Mouse (Mus musculus): ENCODE measurements around the gene Tbc1d24. TPM values are rescaled to one million over a fixed set of nuclear protein-coding genes. Genes with fewer than 3 reads are reported as not detected.
A peak's percentile ranks its signal among the peaks of the same experiment; 100 is the strongest.

The Tbc1d24 gene
- total and polyA plus RNA-seq, 2 experiments from 2014 or later, result 22.8 to 145 TPM

DNA sequence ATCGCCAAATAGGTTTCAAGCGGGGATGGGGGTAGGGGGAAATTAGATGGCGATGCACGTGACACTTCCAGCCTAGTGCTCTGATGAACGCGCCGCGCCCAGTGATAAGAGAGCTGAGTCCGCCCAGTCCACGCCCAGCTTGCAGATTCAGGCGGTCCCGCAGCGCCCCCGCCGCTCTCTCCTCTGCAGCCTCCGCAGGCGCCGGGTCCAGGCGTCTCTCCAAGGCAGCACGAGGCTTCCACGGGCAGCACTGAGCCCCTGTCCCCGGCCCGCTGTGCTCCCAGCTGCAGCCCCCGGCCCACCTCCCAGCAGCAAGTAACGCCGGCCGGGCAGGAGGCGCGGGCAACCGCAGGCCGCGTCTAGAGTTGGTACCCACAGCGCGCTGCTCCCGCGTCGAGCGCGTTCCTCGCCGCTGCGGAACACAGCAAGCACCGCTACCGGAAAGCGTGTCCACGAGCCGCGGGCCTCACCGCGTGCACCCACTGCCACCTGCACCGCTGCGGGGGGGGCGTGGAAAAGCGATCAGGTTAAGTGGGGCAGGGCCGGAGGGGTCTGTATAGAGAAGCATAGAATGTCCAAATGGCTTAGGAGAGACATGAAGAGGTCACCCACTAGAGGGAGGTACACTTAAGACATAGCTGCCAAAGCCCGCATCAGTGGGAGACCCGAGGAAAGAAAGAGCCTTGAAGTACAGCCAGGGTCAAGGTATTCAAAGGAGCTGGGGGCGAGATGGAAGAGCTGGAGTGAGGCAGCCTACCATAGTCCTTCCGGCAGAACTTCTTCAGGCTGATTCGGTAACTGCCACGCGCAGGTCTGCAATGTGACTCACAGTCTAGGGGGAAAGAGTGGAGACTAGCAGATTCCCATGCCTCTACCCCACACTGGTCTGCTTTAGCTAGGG is 1.3 kb upstream of the Tbc1d24 start:
- Histone ChIP-seq H3K36me3 (ENCODE audit: insufficient read depth, low read length) (no peaks in the 10 kb centered on the region), H3K27ac (peak overlapping the region; percentile 79), H3K9me3 (ENCODE audit: low read length) (no peaks in the 10 kb centered on the region), H3K9ac (replicated peaks; ENCODE audit: low read length) (peak overlapping the region; percentile 79), H3K4me1 (ENCODE audit: insufficient read depth, low read length) (peaks cover 76% of the 10 kb centered on the region), H3K27me3 (ENCODE audit: insufficient read depth, low read length) (no peaks in the 10 kb centered on the region), H3K4me2 (ENCODE audit: low read depth, low read length) (peak overlapping the region; percentile 93), H3K4me3 (ENCODE audit: low read length) (peak overlapping the region; percentile 72)
- WGBS, result 5% methylated on average over 59 of the region's 62 CpGs
- peak; percentile 75 for DNase-seq (ENCODE audit: low spot score)
- TF ChIP-seq CTCF (IDR thresholded peaks at IDR 0.05; ENCODE audit: low read depth), result peak; percentile 44; the same call in 1 of the 2 replicates
- peak; percentile 6; the same call in 1 of the 2 replicates for ATAC-seq

DNA sequence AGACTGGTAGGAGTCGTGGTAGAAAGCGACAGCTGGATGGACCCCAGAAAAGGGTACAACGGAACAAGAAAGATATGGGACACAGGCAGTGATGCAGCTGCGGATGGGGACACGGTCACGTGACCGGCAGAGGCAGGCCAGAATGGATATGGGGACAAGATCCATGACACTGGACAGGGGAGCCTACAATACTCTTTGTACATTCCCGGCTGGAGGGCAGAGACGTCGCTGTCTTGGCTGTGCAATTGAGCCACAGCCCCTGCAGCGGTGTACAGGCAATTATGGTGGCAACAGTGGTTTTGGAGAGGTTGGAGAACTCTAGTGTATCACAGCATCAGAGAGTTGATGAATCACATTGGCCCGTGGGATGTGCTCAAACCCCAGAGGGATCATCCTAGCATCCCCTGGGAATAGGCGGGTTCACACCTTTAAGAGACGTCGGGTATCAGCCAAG is 573 bp upstream of the Tbc1d24 start:
- Histone ChIP-seq H3K36me3 (ENCODE audit: insufficient read depth, low read length) (no peaks in the 10 kb centered on the region), H3K4me3 (ENCODE audit: low read length) (peak overlapping the region; percentile 72), H3K27ac (peak overlapping the region; percentile 79), H3K4me1 (ENCODE audit: insufficient read depth, low read length) (peaks cover 69% of the 10 kb centered on the region), H3K4me2 (ENCODE audit: low read depth, low read length) (peak overlapping the region; percentile 93), H3K27me3 (ENCODE audit: insufficient read depth, low read length) (no peaks in the 10 kb centered on the region), H3K9me3 (ENCODE audit: low read length) (no peaks in the 10 kb centered on the region), H3K9ac (replicated peaks; ENCODE audit: low read length) (peak overlapping the region; percentile 79)
- WGBS, result 5% methylated on average over 15 of the region's 15 CpGs
- DNase-seq (ENCODE audit: low spot score), result peak; percentile 54
- no peak for TF ChIP-seq CTCF (IDR thresholded peaks at IDR 0.05; ENCODE audit: low read depth)
- no peak for ATAC-seq

DNA sequence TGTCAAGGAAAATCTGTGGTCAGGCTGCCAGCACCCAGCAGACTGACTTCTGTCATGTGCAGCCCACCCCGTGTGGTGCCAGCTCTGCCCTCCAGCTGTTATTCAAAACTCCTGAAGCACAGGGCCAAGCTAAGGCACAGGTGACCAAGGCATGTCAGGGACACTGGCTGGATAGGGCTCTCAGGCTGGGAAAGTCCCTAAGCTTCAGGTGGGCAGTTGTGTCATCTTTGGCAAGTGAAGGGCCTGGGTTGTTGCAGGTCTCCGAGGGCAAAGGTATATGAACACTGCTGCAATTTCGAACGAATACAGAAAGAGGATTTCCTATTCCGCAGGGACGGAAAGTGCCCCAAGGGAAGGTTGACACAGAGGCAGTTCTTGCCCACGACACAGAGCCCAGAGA is 516 bp downstream of the Tbc1d24 start:
- Histone ChIP-seq H3K27me3 (ENCODE audit: insufficient read depth, low read length) (no peaks in the 10 kb centered on the region), H3K4me2 (ENCODE audit: low read depth, low read length) (peak overlapping the region; percentile 93), H3K4me1 (ENCODE audit: insufficient read depth, low read length) (peaks cover 61% of the 10 kb centered on the region), H3K27ac (peak overlapping the region; percentile 79; the same call in 1 of the 2 replicates), H3K9ac (replicated peaks; ENCODE audit: low read length) (peak overlapping the region; percentile 79), H3K36me3 (ENCODE audit: insufficient read depth, low read length) (no peaks in the 10 kb centered on the region), H3K9me3 (ENCODE audit: low read length) (no peaks in the 10 kb centered on the region), H3K4me3 (ENCODE audit: low read length) (peak overlapping the region; percentile 72)
- WGBS, result 4% methylated on average over 7 of the region's 7 CpGs
- ATAC-seq, result no peak
- no peak for DNase-seq (ENCODE audit: low spot score)
- TF ChIP-seq CTCF (IDR thresholded peaks at IDR 0.05; ENCODE audit: low read depth), result no peak

DNA sequence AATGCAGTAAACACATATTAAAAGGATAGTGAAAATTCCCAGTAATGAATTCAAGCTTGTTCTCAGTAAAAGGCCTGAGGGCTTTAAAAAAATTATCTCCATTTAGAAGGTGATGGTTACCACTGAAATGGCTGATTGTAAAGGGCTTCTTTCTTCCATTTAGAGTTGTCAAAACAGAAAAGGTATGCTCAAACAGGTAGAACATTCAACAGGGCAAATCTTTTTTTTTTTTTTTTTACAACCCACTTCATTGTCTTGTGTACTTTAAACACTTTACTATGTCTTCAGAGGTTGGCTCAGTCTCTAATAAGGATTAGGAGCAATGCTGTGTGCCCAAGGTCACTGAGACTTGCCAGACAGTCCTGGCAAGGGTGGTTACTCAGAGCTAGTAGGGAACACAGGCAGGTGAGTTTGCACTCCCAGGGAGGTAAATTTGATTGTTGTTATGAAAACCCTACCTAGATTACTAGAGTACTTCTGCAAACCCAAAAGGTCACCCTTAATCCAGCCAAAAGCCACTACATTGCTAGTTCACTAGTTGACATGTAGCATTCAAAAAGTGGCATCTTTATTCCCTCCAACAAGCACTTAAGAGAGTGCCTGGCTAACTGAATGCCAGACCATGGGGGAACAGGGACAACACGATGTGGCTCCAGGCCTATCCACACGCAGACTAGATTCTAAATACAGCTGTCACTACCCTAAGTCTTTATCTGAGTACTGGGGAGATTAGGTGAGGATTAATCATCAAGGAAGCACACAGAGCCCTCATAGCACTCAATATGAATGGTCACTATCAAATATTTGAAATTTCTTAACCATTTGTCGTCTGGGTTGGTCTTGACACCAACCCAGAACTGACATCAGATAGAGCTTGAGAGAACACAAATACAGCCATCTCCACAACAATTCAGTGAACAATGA is 1.5 kb downstream of the Tbc1d24 start:
- H3K27ac ChIP-seq, result no peak overlapping the region
- no peaks in the 10 kb centered on the region for H3K27me3 ChIP-seq (ENCODE audit: insufficient read depth, low read length)
- DNase-seq (ENCODE audit: low spot score) (no peak), ATAC-seq (no peak)
- H3K9ac ChIP-seq (replicated peaks; ENCODE audit: low read length), result peak overlapping the region; percentile 79
- H3K4me1 ChIP-seq (ENCODE audit: insufficient read depth, low read length), result peaks cover 54% of the 10 kb centered on the region
- 69% methylated on average over 3 of the region's 3 CpGs for WGBS
- H3K4me2 ChIP-seq (ENCODE audit: low read depth, low read length), result peak overlapping the region; percentile 93
- no peak for TF ChIP-seq CTCF (IDR thresholded peaks at IDR 0.05; ENCODE audit: low read depth)
- H3K36me3 ChIP-seq (ENCODE audit: insufficient read depth, low read length), result no peaks in the 10 kb centered on the region
- no peaks in the 10 kb centered on the region for H3K9me3 ChIP-seq (ENCODE audit: low read length)
- peak overlapping the region; percentile 72 for H3K4me3 ChIP-seq (ENCODE audit: low read length)

GRCm38 (mm10) chr17:24203068-24203467 is 2.3 kb downstream of the Tbc1d24 start:
- no peak overlapping the region; the same call in 1 of the 2 replicates for H3K9ac ChIP-seq (replicated peaks; ENCODE audit: low read length)
- WGBS, result 39% methylated on average over 4 of the region's 4 CpGs
- H3K36me3 ChIP-seq (ENCODE audit: insufficient read depth, low read length), result no peaks in the 10 kb centered on the region
- no peak overlapping the region for H3K4me3 ChIP-seq (ENCODE audit: low read length)
- H3K9me3 ChIP-seq (ENCODE audit: low read length), result no peaks in the 10 kb centered on the region
- H3K27ac ChIP-seq, result no peak overlapping the region
- DNase-seq (ENCODE audit: low spot score), result no peak
- H3K27me3 ChIP-seq (ENCODE audit: insufficient read depth, low read length), result no peaks in the 10 kb centered on the region
- peak overlapping the region; percentile 93 for H3K4me2 ChIP-seq (ENCODE audit: low read depth, low read length)
- TF ChIP-seq CTCF (IDR thresholded peaks at IDR 0.05; ENCODE audit: low read depth), result no peak
- H3K4me1 ChIP-seq (ENCODE audit: insufficient read depth, low read length), result peaks cover 45% of the 10 kb centered on the region
- no peak for ATAC-seq

- ATAC-seq, result no peak
- no peak for TF ChIP-seq CTCF (IDR thresholded peaks at IDR 0.05; ENCODE audit: low read depth)
Observed at GRCm38 (mm10) chr17:24201092-24201491, 4.3 kb downstream of the Tbc1d24 start.

More at GRCm38 (mm10) chr17:24201092-24201491, 4.3 kb downstream of the Tbc1d24 start:
- H3K36me3 ChIP-seq (ENCODE audit: insufficient read depth, low read length), result no peaks in the 10 kb centered on the region
- peaks cover 26% of the 10 kb centered on the region for H3K4me1 ChIP-seq (ENCODE audit: insufficient read depth, low read length)
- no peaks in the 10 kb centered on the region for H3K27me3 ChIP-seq (ENCODE audit: insufficient read depth, low read length)
- WGBS, result 83% methylated on average over 4 of the region's 4 CpGs
- H3K4me3 ChIP-seq (ENCODE audit: low read length), result no peak overlapping the region
- H3K9me3 ChIP-seq (ENCODE audit: low read length), result no peaks in the 10 kb centered on the region
- no peak overlapping the region for H3K27ac ChIP-seq
- H3K9ac ChIP-seq (replicated peaks; ENCODE audit: low read length), result no peak overlapping the region
- no peak for DNase-seq (ENCODE audit: low spot score)
- H3K4me2 ChIP-seq (ENCODE audit: low read depth, low read length), result no peak overlapping the region

Measured in hindbrain, postnatal 0 days (tissue).